Mouse (Mus musculus) erythroblast, embryonic 14.5 days (primary cell): Measurements from ENCODE around the gene Hectd4. TPM values are rescaled to one million over a fixed set of nuclear protein-coding genes. Genes with fewer than 3 reads are reported as not detected.

Experiments
- H3K27me3 ChIP-seq: 2 replicates; pipeline ENCODE4 v1.6.1; 2012; ENCODE audit warnings: inconsistent platforms; ENCODE audit not compliant: control insufficient read depth
- H3K36me3 ChIP-seq: 2 replicates; pipeline ENCODE4 v1.6.1; 2012; ENCODE audit warnings: mild to moderate bottlenecking, inconsistent platforms; ENCODE audit not compliant: control insufficient read depth
- H3K4me1 ChIP-seq: 2 replicates; pipeline ENCODE4 v1.6.1; 2012; ENCODE audit warnings: inconsistent platforms; ENCODE audit not compliant: control insufficient read depth
- H3K4me3 ChIP-seq: replicated peaks from 2 replicates; pipeline ENCODE3; 2012; ENCODE audit warnings: moderate library complexity, mild to moderate bottlenecking, inconsistent platforms
- H3K9me3 ChIP-seq: 2 replicates; pipeline ENCODE4 v1.6.1; 2012; ENCODE audit warnings: low read length, inconsistent platforms, mixed read lengths; ENCODE audit not compliant: control insufficient read depth
- GATA1 ChIP-seq: IDR thresholded peaks from 2 replicates; pipeline ENCODE4 v1.6.1; 2012; ENCODE audit warnings: low read length, inconsistent platforms, mixed read lengths
- TAL1 ChIP-seq: IDR thresholded peaks from 3 replicates; pipeline ENCODE4 v1.6.1; 2012; ENCODE audit warnings: low read length, inconsistent platforms, mixed read lengths
- polyA plus RNA-seq: library from polyadenylated mRNA; stranded (reverse); fragments of >175 nt; gene quantifications from 2 replicates; pipeline ENCODE4 v1.2.3, GENCODE M21; 2012

The Hectd4 gene
- polyA plus RNA-seq, 1 experiment: 10.6 TPM

GRCm38 (mm10) chr5:121336009-121336408 lies 116.0 kb downstream of the Hectd4 start:
- Histone ChIP-seq H3K4me3 (no peak overlapping the region), H3K27me3 (no peaks in the 10 kb centered on the region), H3K36me3 (peaks cover 99% of the 10 kb centered on the region), H3K9me3 (no peaks in the 10 kb centered on the region), H3K4me1 (no peaks in the 10 kb centered on the region)
- TF ChIP-seq TAL1 (no peak), GATA1 (no peak)

GRCm38 (mm10) chr5:121336776-121337175 lies 116.8 kb downstream of the Hectd4 start:
- H3K4me1 ChIP-seq: no peaks in the 10 kb centered on the region
- peaks cover 99% of the 10 kb centered on the region for H3K36me3 ChIP-seq
- H3K4me3 ChIP-seq: no peak overlapping the region
- H3K9me3 ChIP-seq: no peaks in the 10 kb centered on the region
- no peak for TF ChIP-seq TAL1
- TF ChIP-seq GATA1: no peak
- H3K27me3 ChIP-seq: no peaks in the 10 kb centered on the region

- peaks cover 99% of the 10 kb centered on the region for H3K36me3 ChIP-seq
- no peaks in the 10 kb centered on the region for H3K4me1 ChIP-seq
- no peak for TF ChIP-seq GATA1
- TF ChIP-seq TAL1: no peak
These were observed 119.7 kb downstream of the Hectd4 start for GRCm38 (mm10) chr5:121339507-121340230.

GRCm38 (mm10) chr5:121340965-121341473 lies 121.0 kb downstream of the Hectd4 start:
- no peaks in the 10 kb centered on the region for H3K4me1 ChIP-seq
- peaks cover 99% of the 10 kb centered on the region for H3K36me3 ChIP-seq
- no peaks in the 10 kb centered on the region for H3K9me3 ChIP-seq
- no peak for TF ChIP-seq GATA1
- TF ChIP-seq TAL1: no peak
- H3K4me3 ChIP-seq: no peak overlapping the region
- H3K27me3 ChIP-seq: no peaks in the 10 kb centered on the region; the same call in 1 of the 2 replicates

More at GRCm38 (mm10) chr5:121339507-121340230, 119.7 kb downstream of the Hectd4 start:
- Histone ChIP-seq H3K4me3 (no peak overlapping the region), H3K9me3 (no peaks in the 10 kb centered on the region), H3K27me3 (no peaks in the 10 kb centered on the region; the same call in 1 of the 2 replicates)

GRCm38 (mm10) chr5:121342490-121342889 lies 122.5 kb downstream of the Hectd4 start:
- Histone ChIP-seq H3K9me3 (no peaks in the 10 kb centered on the region), H3K36me3 (peaks cover 98% of the 10 kb centered on the region), H3K27me3 (no peaks in the 10 kb centered on the region; the same call in 1 of the 2 replicates), H3K4me3 (no peak overlapping the region), H3K4me1 (no peaks in the 10 kb centered on the region)
- TF ChIP-seq TAL1 (no peak), GATA1 (no peak)

- no peaks in the 10 kb centered on the region; the same call in 1 of the 2 replicates for H3K27me3 ChIP-seq
- no peak for TF ChIP-seq TAL1
- TF ChIP-seq GATA1: no peak
- H3K4me1 ChIP-seq: no peaks in the 10 kb centered on the region
- no peaks in the 10 kb centered on the region for H3K9me3 ChIP-seq
- no peak overlapping the region for H3K4me3 ChIP-seq
- peaks cover 99% of the 10 kb centered on the region for H3K36me3 ChIP-seq
These were observed 124.0 kb downstream of the Hectd4 start for GRCm38 (mm10) chr5:121343997-121344396.

GRCm38 (mm10) chr5:121359229-121359628 lies 139.2 kb downstream of the Hectd4 start:
- TF ChIP-seq GATA1 (no peak), TAL1 (no peak)
- no peaks in the 10 kb centered on the region for H3K27me3 ChIP-seq
- H3K4me3 ChIP-seq: no peak overlapping the region
- H3K9me3 ChIP-seq: no peaks in the 10 kb centered on the region
- H3K36me3 ChIP-seq: peaks cover 100% of the 10 kb centered on the region
- no peaks in the 10 kb centered on the region for H3K4me1 ChIP-seq

- Histone ChIP-seq H3K4me1 (0 out of 2 replicates have a peak, but pooled peaks cover under 1% of the 10 kb centered on the region), H3K27me3 (no peaks in the 10 kb centered on the region), H3K4me3 (no peak overlapping the region), H3K9me3 (no peaks in the 10 kb centered on the region), H3K36me3 (peaks cover 100% of the 10 kb centered on the region)
- no peak for TF ChIP-seq TAL1
- TF ChIP-seq GATA1: no peak
These were observed 141.7 kb downstream of the Hectd4 start for GRCm38 (mm10) chr5:121361696-121362095.

- no peaks in the 10 kb centered on the region for H3K9me3 ChIP-seq
- no peaks in the 10 kb centered on the region for H3K27me3 ChIP-seq
- TF ChIP-seq GATA1: no peak
- TF ChIP-seq TAL1: no peak
- no peak overlapping the region for H3K4me3 ChIP-seq
- peaks cover 100% of the 10 kb centered on the region for H3K36me3 ChIP-seq
- H3K4me1 ChIP-seq: peaks cover 2% of the 10 kb centered on the region; the same call in 1 of the 2 replicates
These were observed 143.4 kb downstream of the Hectd4 start for GRCm38 (mm10) chr5:121363441-121363840.
